Mouse (Mus musculus): ENCODE measurements at regions not wholly inside any gene's neighbourhood (a gene's known extent, or its start where the extent isn't known, plus 50 kb on each side); places are given as distances from the start of the nearest gene placed in this dataset.

- no peak for TF ChIP-seq CTCF (IDR thresholded peaks at IDR 0.05; ENCODE audit: low read depth)
- TF ChIP-seq EP300 (IDR thresholded peaks at IDR 0.05; ENCODE audit: low read depth): no peak
Observed at GRCm38 (mm10) chr10:19126438-19126837, 111.0 kb upstream of the Tnfaip3 start.
